ENCODE assay signal across 16 mouse cellular contexts in the genomic region with DNA sequence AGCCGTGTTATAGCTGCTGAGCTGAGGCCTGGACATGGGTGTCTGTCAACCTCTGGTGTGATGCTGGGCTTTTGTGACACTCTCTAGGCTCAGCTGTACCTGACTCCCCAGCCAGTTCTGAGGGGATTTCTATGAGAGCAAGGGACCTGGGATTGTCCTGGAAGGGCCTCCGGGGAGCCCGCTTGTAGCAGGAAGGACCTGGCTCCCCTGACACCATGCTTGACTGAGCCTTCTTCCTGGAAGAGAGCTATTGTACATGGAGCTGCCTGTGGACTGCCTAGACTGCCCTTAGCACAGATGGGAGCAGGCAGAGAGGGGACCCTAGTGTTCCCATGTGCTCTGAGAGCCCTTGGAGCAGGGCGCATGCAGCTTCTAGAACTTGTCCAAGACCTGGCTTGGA. TPM values are rescaled to one million over a fixed set of nuclear protein-coding genes. Genes with fewer than 3 reads are reported as not detected.
DNase-seq lines count a peak whose midpoint lies in the region; ATAC-seq and TF ChIP-seq lines count a peak whose summit lies in the region.
"Had no signal": no experiment of that assay in that cellular context is flagged by ENCODE, and none has a peak within 500 bp of the region (broad histone marks: within the 10 kb centered on the region; RNA-seq: fewer than 3 reads in every experiment).

No protein-coding gene starts in this region.

- ATAC-seq in heart, embryonic 13.5 days (ENCODE audit: extremely low read depth, insufficient number of reproducible peaks, low FRiP score, low TSS enrichment), result no peak
- ATAC-seq in heart, embryonic 11.5 days (replicated peaks; ENCODE audit: insufficient number of reproducible peaks, low FRiP score, low TSS enrichment), result no peak
- no peak for ATAC-seq in kidney, embryonic 15.5 days (replicated peaks; ENCODE audit: low FRiP score)
- no peak for ATAC-seq in hindbrain, postnatal 0 days
- ATAC-seq: activated CD4-positive, CD25-positive, alpha-beta regulatory T cell, adult 4 months had no signal

- no peaks in the 10 kb centered on the region for H3K9me3 ChIP-seq in heart, embryonic 13.5 days
- no peaks in the 10 kb centered on the region for H3K9me3 ChIP-seq in heart, embryonic 11.5 days (replicated peaks; ENCODE audit: control insufficient read depth, low read length)
- no peaks in the 10 kb centered on the region for H3K9me3 ChIP-seq in kidney, embryonic 15.5 days (replicated peaks)
- no peaks in the 10 kb centered on the region for H3K9me3 ChIP-seq in embryonic facial prominence, embryonic 10.5 days
- H3K9me3 ChIP-seq in hindbrain, postnatal 0 days (ENCODE audit: low read length), result no peaks in the 10 kb centered on the region
- H3K9me3 ChIP-seq: neural tube, embryonic 15.5 days had no signal

- H3K4me3 ChIP-seq in heart, embryonic 13.5 days, result no peak overlapping the region
- no peak overlapping the region for H3K4me3 ChIP-seq in heart, embryonic 11.5 days (ENCODE audit: low read depth, low read length)
- no peak overlapping the region for H3K4me3 ChIP-seq in kidney, embryonic 15.5 days (replicated peaks)
- no peak overlapping the region for H3K4me3 ChIP-seq in embryonic facial prominence, embryonic 10.5 days
- H3K4me3 ChIP-seq in hindbrain, postnatal 0 days (ENCODE audit: low read length), result no peak overlapping the region
- H3K4me3 ChIP-seq: neural tube, embryonic 15.5 days had no signal

- no peak overlapping the region for H3K4me2 ChIP-seq in heart, embryonic 13.5 days
- no peak overlapping the region for H3K4me2 ChIP-seq in heart, embryonic 11.5 days
- no peak overlapping the region for H3K4me2 ChIP-seq in kidney, embryonic 15.5 days
- H3K4me2 ChIP-seq in hindbrain, postnatal 0 days (ENCODE audit: low read depth, low read length), result no peak overlapping the region
- H3K4me2 ChIP-seq: neural tube, embryonic 15.5 days had no signal

- no peak for DNase-seq in kidney, adult 9 months
- no peak for DNase-seq in embryonic facial prominence, embryonic 10.5 days (ENCODE audit: low spot score)
- no peak for DNase-seq in hindbrain, postnatal 0 days (ENCODE audit: low spot score)
- no peak for DNase-seq in ovary, postnatal 36 days (ENCODE audit: low spot score)
- DNase-seq in left cerebral cortex, adult 9 months (ENCODE audit: low spot score in 2 of 2), result no peak
- DNase-seq: cerebellum, adult 18-20 months; heart, postnatal 14 days had no signal

- H3K4me1 ChIP-seq in heart, embryonic 13.5 days, result peaks cover 90% of the 10 kb centered on the region
- peaks cover 63% of the 10 kb centered on the region for H3K4me1 ChIP-seq in heart, embryonic 11.5 days (ENCODE audit: control insufficient read depth, insufficient read depth, low read length)
- H3K4me1 ChIP-seq in kidney, embryonic 15.5 days, result peaks cover 88% of the 10 kb centered on the region
- peaks cover 88% of the 10 kb centered on the region for H3K4me1 ChIP-seq in embryonic facial prominence, embryonic 10.5 days
- H3K4me1 ChIP-seq in hindbrain, postnatal 0 days (ENCODE audit: insufficient read depth, low read length), result peaks cover 25% of the 10 kb centered on the region

- H3K27me3 ChIP-seq in heart, embryonic 13.5 days (replicated peaks), result no peaks in the 10 kb centered on the region
- H3K27me3 ChIP-seq in heart, embryonic 11.5 days (ENCODE audit: control insufficient read depth, insufficient read depth, low read length), result no peaks in the 10 kb centered on the region
- no peaks in the 10 kb centered on the region for H3K27me3 ChIP-seq in kidney, embryonic 15.5 days
- H3K27me3 ChIP-seq in embryonic facial prominence, embryonic 10.5 days (replicated peaks; ENCODE audit: low read depth, poor library complexity, severe bottlenecking), result no peaks in the 10 kb centered on the region
- H3K27me3 ChIP-seq in hindbrain, postnatal 0 days (ENCODE audit: insufficient read depth, low read length), result no peaks in the 10 kb centered on the region
- H3K27me3 ChIP-seq: neural tube, embryonic 15.5 days had no signal

- peaks cover 17% of the 10 kb centered on the region for H3K36me3 ChIP-seq in heart, embryonic 13.5 days
- H3K36me3 ChIP-seq in heart, embryonic 11.5 days (ENCODE audit: control insufficient read depth, insufficient read depth, low read length), result 0 out of 2 replicates have a peak, but pooled peaks cover 3% of the 10 kb centered on the region
- 0 out of 2 replicates have a peak, but pooled peaks cover 2% of the 10 kb centered on the region for H3K36me3 ChIP-seq in kidney, embryonic 15.5 days
- peaks cover 7% of the 10 kb centered on the region; the same call in 1 of the 2 replicates for H3K36me3 ChIP-seq in embryonic facial prominence, embryonic 10.5 days (replicated peaks)
- H3K36me3 ChIP-seq in hindbrain, postnatal 0 days (ENCODE audit: insufficient read depth, low read length), result no peaks in the 10 kb centered on the region
- H3K36me3 ChIP-seq: neural tube, embryonic 15.5 days had no signal

- no peak for TF ChIP-seq CTCF in hindbrain, postnatal 0 days (IDR thresholded peaks at IDR 0.05; ENCODE audit: low read depth)

- WGBS in heart, embryonic 13.5 days, result 91% methylated on average over 4 of the region's 4 CpGs
- 85% methylated on average over 4 of the region's 4 CpGs for WGBS in heart, embryonic 11.5 days (ENCODE audit: insufficient replicate concordance)
- WGBS in kidney, embryonic 15.5 days, result 74% methylated on average over 4 of the region's 4 CpGs
- 87% methylated on average over 4 of the region's 4 CpGs for WGBS in embryonic facial prominence, embryonic 10.5 days
- 92% methylated on average over 4 of the region's 4 CpGs for WGBS in hindbrain, postnatal 0 days

- H3K9ac ChIP-seq in heart, embryonic 13.5 days, result 0 out of 2 replicates have a peak overlapping the region, but pooled peaks have one; percentile 33
- H3K9ac ChIP-seq in heart, embryonic 11.5 days (ENCODE audit: low read depth, low read length), result no peak overlapping the region
- peak overlapping the region; percentile 7; the same call in 1 of the 2 replicates for H3K9ac ChIP-seq in kidney, embryonic 15.5 days
- H3K9ac ChIP-seq in hindbrain, postnatal 0 days (replicated peaks; ENCODE audit: low read length), result no peak overlapping the region
- H3K9ac ChIP-seq: liver, embryonic 14.5 days; neural tube, embryonic 15.5 days had no signal

- no peak overlapping the region; the same call in 1 of the 2 replicates for H3K27ac ChIP-seq in heart, embryonic 13.5 days (replicated peaks)
- no peak overlapping the region for H3K27ac ChIP-seq in heart, embryonic 11.5 days (ENCODE audit: low read depth, low read length)
- no peak overlapping the region for H3K27ac ChIP-seq in kidney, embryonic 15.5 days
- H3K27ac ChIP-seq in embryonic facial prominence, embryonic 10.5 days (replicated peaks), result peak overlapping the region; percentile 85
- 0 out of 2 replicates have a peak overlapping the region, but pooled peaks have one; percentile 11 for H3K27ac ChIP-seq in hindbrain, postnatal 0 days
- H3K27ac ChIP-seq: liver, embryonic 14.5 days; neural tube, embryonic 15.5 days had no signal

RNA-seq across cellular contexts. Expression of gene Pxn, which starts 18.9 kb away (rescaled TPM):
- 29.7 and 31.7 TPM in 2 replicates for polyA plus RNA-seq in heart, embryonic 13.5 days (2015; fragmentation: Nextera tagmentation; extraction: Ambion mirVana)
- 11.7 and 14.4 TPM in 2 replicates for polyA plus RNA-seq in heart, embryonic 11.5 days (2014; fragmentation: Nextera tagmentation; extraction: Ambion mirVana)
- polyA plus RNA-seq in kidney, embryonic 15.5 days (2015; fragmentation: Nextera tagmentation; extraction: Ambion mirVana), result 51.7 and 56.1 TPM in 2 replicates
- 50.3 and 50.6 TPM in 2 replicates for polyA plus RNA-seq in embryonic facial prominence, embryonic 10.5 days (2016; fragmentation: Nextera tagmentation; extraction: Ambion mirVana)
- 40.6 and 41.0 TPM in 2 replicates for total RNA-seq in hindbrain, postnatal 0 days (2014; rRNA removed)
- 16.8 and 18.0 TPM in 2 replicates for polyA plus RNA-seq in hindbrain, postnatal 0 days (2015; fragmentation: Nextera tagmentation; extraction: Ambion mirVana)

RNA-seq across cellular contexts. Expression of gene Rplp0, which starts 33.9 kb away (rescaled TPM):
- 1,009 and 1,125 TPM in 2 replicates for polyA plus RNA-seq in heart, embryonic 13.5 days (2015; fragmentation: Nextera tagmentation; extraction: Ambion mirVana)
- polyA plus RNA-seq in heart, embryonic 11.5 days (2014; fragmentation: Nextera tagmentation; extraction: Ambion mirVana), result 1,182 and 1,275 TPM in 2 replicates
- polyA plus RNA-seq in kidney, embryonic 15.5 days (2015; fragmentation: Nextera tagmentation; extraction: Ambion mirVana), result 1,539 and 1,600 TPM in 2 replicates
- polyA plus RNA-seq in embryonic facial prominence, embryonic 10.5 days (2016; fragmentation: Nextera tagmentation; extraction: Ambion mirVana), result 1,413 and 1,489 TPM in 2 replicates
- 1,557 and 1,861 TPM in 2 replicates for total RNA-seq in hindbrain, postnatal 0 days (2014; rRNA removed)
- 786 and 796 TPM in 2 replicates for polyA plus RNA-seq in hindbrain, postnatal 0 days (2015; fragmentation: Nextera tagmentation; extraction: Ambion mirVana)

RNA-seq across cellular contexts. Expression of gene Gcn1l1, which starts 39.6 kb away (rescaled TPM):
- 24.6 and 26.7 TPM in 2 replicates for polyA plus RNA-seq in heart, embryonic 13.5 days (2015; fragmentation: Nextera tagmentation; extraction: Ambion mirVana)
- polyA plus RNA-seq in heart, embryonic 11.5 days (2014; fragmentation: Nextera tagmentation; extraction: Ambion mirVana), result 29.7 and 33.5 TPM in 2 replicates
- polyA plus RNA-seq in kidney, embryonic 15.5 days (2015; fragmentation: Nextera tagmentation; extraction: Ambion mirVana), result 44.3 and 49.3 TPM in 2 replicates
- 65.0 and 65.1 TPM in 2 replicates for polyA plus RNA-seq in embryonic facial prominence, embryonic 10.5 days (2016; fragmentation: Nextera tagmentation; extraction: Ambion mirVana)
- 73.4 and 81.7 TPM in 2 replicates for total RNA-seq in hindbrain, postnatal 0 days (2014; rRNA removed)
- polyA plus RNA-seq in hindbrain, postnatal 0 days (2015; fragmentation: Nextera tagmentation; extraction: Ambion mirVana), result 22.8 and 24.3 TPM in 2 replicates

RNA-seq across cellular contexts. Expression of gene Sirt4, which starts 40.9 kb away (rescaled TPM):
- 18.9 and 19.8 TPM in 2 replicates for polyA plus RNA-seq in heart, embryonic 13.5 days (2015; fragmentation: Nextera tagmentation; extraction: Ambion mirVana)
- polyA plus RNA-seq in heart, embryonic 11.5 days (2014; fragmentation: Nextera tagmentation; extraction: Ambion mirVana), result 15.8 and 19.2 TPM in 2 replicates
- polyA plus RNA-seq in kidney, embryonic 15.5 days (2015; fragmentation: Nextera tagmentation; extraction: Ambion mirVana), result 24.6 and 25.0 TPM in 2 replicates
- polyA plus RNA-seq in embryonic facial prominence, embryonic 10.5 days (2016; fragmentation: Nextera tagmentation; extraction: Ambion mirVana), result 14.5 and 16.0 TPM in 2 replicates
- total RNA-seq in hindbrain, postnatal 0 days (2014; rRNA removed), result 25.8 and 33.7 TPM in 2 replicates
- 20.2 and 21.8 TPM in 2 replicates for polyA plus RNA-seq in hindbrain, postnatal 0 days (2015; fragmentation: Nextera tagmentation; extraction: Ambion mirVana)

RNA-seq across cellular contexts. Expression of gene Pla2g1b, which starts 59.4 kb away (rescaled TPM):
- 0.88 and 1.1 TPM in 2 replicates for polyA plus RNA-seq in heart, embryonic 13.5 days (2015; fragmentation: Nextera tagmentation; extraction: Ambion mirVana)
- polyA plus RNA-seq in heart, embryonic 11.5 days (2014; fragmentation: Nextera tagmentation; extraction: Ambion mirVana), result 1.0 and 1.2 TPM in 2 replicates
- 0.61 and 1.2 TPM in 2 replicates for polyA plus RNA-seq in kidney, embryonic 15.5 days (2015; fragmentation: Nextera tagmentation; extraction: Ambion mirVana)
- not detected in 2 replicates for polyA plus RNA-seq in embryonic facial prominence, embryonic 10.5 days (2016; fragmentation: Nextera tagmentation; extraction: Ambion mirVana)
- not detected in 2 replicates for total RNA-seq in hindbrain, postnatal 0 days (2014; rRNA removed)
- polyA plus RNA-seq in hindbrain, postnatal 0 days (2015; fragmentation: Nextera tagmentation; extraction: Ambion mirVana), result not detected in 2 replicates
- total RNA-seq: heart, postnatal 14 days; left cerebral cortex, adult 18-20 months; megakaryocyte, adult 5-6 weeks; monocyte, adult 5-6 weeks had no signal
- polyA plus RNA-seq: activated CD4-positive, CD25-positive, alpha-beta regulatory T cell, adult 4 months; liver, embryonic 14.5 days had no signal

Comparison
In these comparisons a context has a peak if more than half of its experiments do, and no peak if none do; other contexts are left out.
1. H3K9ac ChIP-seq: peak in heart, embryonic 13.5 days (single experiment) and kidney, embryonic 15.5 days (single experiment); none in heart, embryonic 11.5 days (single experiment) and hindbrain, postnatal 0 days (single experiment).
2. H3K27ac ChIP-seq: peak in embryonic facial prominence, embryonic 10.5 days (single experiment) and hindbrain, postnatal 0 days (single experiment); none in heart, embryonic 13.5 days (single experiment), heart, embryonic 11.5 days (single experiment) and kidney, embryonic 15.5 days (single experiment).